Mouse (Mus musculus): ENCODE results near the gene 1700102P08Rik.

The 1700102P08Rik gene

DNA sequence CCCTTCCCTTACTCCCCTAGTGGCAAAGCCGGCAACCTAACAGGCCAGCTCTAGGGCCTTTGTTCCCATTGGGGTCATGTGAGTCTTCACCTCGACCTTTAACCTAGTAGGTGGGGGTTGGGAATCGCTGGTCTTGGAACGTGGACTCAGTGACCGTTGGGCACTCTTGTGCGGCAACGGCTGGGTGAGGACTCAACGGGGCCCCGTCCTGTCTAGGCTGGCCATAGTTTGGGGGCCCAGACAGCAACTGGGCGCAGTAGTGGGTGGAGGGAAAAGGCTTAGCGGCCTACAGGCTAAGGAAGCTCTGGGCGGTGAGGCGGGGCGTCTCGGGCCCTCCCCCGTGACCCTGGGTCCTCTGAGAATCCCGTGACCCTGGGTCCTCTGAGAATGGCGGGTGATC lies at the start of gene 1700102P08Rik:
TSS of gene 1700102P08Rik (plus strand) at position 130 of the 400 bp plus-strand sequence.
- no peak for DNase-seq (ENCODE audit: low spot score)

DNA sequence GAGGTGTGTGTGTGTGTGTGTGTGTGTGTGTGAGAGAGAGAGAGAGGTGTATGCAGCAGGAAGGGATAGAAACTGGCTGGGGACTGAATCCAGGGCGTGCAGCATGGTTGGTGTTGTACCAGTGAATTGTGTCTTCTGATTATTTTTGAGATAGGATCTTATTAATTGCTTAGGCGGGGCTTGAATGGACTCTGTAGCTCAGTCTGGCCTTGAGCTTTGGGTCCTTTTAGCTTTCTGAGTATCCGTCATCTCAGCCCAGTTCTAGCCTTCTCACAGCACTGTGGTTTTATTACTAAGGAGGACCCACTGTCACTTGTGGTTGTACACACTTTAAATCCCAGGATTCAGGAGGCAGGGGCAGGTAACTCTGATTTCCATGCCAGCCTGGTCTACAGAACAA lies 49.3 kb upstream of the 1700102P08Rik start:
- DNase-seq (ENCODE audit: low spot score) = no peak

DNA sequence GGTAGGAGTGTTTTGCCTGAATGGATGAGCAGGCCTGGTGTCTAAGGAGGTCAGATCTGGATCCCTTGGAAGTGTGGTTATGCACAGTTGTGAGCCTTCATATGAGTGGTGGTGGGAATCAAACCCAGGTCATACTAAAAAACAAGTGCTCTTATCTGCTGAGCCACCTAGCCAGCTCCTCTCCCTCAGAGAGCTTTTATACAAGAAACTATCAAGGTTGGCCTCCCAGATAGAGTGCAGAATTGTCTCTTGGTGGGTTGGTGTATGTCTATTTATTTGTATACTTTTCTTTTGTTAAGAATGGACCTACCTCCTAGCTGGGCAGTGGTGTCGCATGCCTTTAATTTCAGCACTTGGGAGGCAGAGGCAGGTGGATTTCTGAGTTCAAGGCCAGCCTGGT lies 48.8 kb upstream of the 1700102P08Rik start:
- no peak for DNase-seq (ENCODE audit: low spot score)

DNA sequence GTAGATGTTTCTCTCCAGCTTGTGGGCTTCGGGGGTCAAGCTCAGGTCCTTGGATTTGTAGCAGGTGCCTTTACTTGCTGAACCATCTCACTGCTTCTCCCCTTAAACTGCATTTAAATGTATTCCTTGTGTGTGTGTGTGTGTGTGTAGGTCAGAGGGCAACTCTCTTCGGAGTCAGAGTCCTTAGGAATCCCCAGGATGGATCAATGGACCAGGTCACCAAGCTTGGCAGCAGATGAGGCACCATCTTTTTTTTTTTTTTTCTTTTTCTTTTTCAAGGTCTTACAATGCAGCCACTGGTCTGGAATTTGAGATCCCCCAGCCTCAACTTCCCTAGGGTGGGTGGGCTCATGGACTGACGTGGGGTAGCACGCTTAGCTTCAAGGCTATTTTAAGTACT lies 48.1 kb upstream of the 1700102P08Rik start:
- no peak for DNase-seq (ENCODE audit: low spot score)

DNA sequence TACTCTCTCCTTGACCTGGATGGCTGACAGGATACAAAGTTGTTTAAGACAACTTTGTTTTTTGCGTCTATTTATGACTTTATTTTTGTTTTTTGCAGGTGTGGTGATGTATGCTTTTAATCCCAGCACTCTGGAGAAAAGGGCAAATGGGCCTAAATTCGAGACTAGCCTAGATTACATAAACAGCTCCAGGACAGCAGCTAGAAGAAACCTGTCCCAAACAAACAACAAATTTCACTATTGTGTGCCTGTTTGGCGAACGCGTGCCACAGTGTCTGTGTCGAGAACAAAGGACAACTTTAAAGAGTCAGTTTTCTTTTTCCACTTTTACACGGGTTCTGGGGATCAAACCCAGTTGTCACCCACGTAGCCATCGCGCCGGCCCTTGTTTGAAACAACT lies 45.6 kb upstream of the 1700102P08Rik start:
- DNase-seq (ENCODE audit: low spot score) = no peak

DNA sequence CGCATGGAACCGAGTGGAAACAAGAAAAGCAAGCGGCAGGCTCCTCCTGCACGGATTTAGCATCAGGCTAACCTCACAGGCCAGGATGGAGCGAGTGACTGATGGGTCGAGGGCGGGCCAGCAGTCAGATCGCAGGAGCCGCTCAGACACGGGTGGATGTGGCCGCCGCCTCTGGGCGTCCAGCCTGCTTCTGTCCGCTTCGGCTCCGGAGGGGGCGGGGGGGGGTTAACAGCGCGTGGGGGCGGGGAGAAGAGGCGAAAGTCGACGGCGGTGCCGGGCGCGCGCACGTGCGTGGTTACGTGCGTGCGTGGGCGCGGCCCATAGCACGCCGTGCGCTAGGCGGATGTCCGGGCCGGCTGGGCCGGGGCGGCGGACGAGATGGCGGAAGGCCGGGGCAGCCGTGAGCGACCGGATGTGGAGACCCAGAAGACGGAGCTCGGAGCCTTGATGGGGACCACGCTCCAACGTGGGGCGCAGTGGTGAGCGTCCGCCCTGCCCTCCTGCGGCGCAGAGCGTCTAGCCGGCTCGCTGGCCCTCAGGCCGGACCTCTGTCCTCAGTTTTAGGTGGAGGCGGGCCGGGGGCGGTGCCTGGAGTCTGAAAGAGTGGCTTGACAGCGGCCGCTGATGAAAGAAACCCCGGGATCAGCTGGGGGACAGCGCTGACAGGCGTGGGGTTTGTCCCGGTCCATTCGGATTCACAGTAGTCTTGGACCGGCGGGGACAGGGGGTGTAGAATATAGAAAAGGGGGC lies 44.9 kb upstream of the 1700102P08Rik start, which contains the start of gene Usp4:
TSS of gene Usp4 (plus strand) at position 314 of the 750 bp plus-strand sequence.
- DNase-seq (ENCODE audit: low spot score) = peak; percentile 89

DNA sequence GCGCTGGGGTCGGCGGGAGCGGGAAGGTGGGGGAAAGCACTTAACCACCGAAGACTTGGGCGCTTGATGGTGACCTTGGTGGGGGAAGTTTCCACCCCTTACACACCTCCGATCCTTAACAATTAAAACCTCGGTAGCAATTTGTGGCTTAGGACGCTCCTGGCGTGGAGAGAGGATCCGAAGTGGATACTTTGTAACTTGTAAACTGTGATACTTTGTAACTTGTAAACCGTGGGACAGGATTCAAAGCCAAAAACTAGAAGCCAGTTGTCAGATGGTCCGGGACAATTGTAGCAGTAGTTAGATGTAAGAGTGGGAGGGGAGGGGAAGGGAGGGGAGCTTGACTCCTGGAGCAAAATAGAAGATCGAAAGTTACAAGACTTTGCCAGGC lies 44.3 kb upstream of the 1700102P08Rik start:
- DNase-seq (ENCODE audit: low spot score) = no peak

DNA sequence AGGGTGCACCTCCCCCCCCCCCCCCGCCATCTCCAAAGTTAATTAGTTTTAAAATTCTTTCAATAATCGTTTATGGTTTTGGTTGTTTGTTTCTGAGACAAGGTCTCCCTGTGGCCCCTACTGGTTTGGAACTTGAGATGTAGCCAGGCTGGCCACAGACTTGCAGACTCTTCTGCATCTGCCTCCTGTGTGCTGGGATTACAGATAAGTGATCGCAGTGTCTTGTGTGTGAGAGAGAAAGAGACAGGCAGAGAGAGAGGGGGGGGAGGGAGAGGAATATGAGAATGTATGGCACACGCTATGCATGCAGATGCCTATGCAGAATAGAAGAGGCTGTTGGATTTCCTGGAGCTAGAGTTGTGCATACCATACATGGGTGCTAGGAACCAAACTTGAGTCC lies 42.9 kb upstream of the 1700102P08Rik start:
- DNase-seq (ENCODE audit: low spot score) = no peak

DNA sequence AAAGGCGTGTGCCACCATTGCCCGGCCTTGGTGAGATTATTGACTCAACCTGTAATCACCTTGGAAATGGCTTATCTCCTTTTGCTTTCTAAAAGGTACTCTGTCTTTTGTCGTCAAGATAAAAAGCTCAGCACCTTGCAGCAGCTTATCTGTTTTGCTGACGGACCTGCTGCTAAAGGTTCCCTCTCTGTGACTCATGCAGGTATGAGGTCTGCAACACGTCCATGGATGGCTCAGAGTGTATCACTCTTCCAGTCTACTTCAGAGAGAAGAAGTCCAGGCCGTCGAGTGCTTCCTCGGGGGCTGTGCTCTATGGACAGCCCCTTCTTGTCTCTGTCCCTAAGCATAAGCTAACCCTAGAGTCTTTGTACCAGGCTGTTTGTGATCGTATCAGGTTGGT lies 14.4 kb upstream of the 1700102P08Rik start:
- DNase-seq (ENCODE audit: low spot score) = no peak

DNA sequence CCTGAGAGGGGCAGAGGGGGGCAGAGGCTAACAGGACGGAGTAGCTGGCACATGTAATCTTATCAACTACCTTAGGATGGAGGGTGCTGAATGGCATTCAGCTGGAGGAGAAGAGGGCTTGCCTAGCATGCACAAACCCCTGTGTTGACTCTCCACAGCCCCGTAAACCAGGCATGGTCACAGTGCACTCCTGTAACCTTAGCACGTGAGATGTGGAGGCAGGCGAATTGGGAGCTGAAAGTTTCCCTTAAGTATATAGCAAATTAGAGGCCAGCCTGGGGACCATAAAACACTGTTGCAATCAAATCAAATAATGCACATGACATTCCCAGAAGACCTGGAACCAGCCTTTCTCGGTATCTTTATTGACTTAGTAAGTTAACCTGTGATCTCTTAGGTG lies 13.9 kb upstream of the 1700102P08Rik start:
- DNase-seq (ENCODE audit: low spot score) = no peak

DNA sequence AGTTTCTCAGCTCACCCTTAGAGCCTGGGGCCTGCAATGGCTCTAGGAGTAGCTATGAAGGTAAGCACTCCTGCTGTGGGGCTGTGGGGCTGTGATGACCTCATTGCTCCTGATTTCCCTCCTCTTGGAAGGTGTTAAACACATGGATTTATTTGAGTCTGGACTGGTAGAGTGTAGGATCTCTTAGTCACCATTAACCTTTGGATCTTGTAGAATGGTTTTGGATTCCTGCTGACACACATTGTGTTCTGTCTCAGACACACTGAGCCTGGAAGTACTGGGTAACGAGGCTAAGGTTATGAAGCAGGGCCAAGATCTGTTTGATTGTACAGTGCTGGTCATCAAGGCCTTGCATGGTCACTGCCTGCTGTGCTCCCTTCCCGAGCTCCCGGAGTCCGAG lies 13.3 kb upstream of the 1700102P08Rik start:
- no peak for DNase-seq (ENCODE audit: low spot score)

DNA sequence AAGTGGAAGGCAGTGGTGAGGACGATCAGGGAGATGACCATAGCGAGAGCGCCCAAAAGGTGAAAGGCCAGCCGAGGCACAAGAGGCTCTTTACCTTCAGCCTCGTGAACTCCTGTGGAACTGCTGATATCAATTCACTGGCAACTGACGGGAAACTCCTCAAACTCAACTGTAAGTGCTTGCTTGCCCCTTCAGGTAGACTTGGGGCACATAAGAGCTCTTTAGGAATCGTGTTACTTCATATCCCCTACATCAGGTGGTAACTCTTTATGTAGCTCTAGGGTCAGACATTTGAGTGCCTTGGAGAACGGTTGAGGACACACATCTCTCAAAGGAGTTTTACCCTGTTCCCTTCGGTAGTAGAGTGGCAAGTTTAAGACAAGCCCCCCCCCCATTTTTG lies 11.2 kb upstream of the 1700102P08Rik start:
- no peak for DNase-seq (ENCODE audit: low spot score)

DNA sequence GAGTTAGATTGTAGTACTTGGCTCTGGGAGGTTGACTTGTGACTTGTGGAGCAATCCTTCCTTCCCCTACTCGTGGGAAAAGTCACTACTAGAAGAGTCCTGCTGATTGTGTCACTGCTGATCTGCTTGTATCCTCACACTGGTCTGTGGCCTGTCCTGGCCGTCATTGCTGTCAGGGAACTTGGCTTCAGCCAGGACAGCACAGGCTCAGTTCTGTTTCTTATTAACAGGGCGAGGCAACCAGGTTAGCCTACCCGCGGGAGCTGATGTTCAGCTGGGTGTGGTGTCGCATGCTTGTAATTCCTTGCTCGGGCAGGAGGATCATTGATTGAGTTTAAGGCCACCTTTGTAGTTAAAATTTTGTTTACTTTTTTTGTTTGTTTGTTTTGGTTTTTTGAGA lies 7.6 kb upstream of the 1700102P08Rik start:
- DNase-seq (ENCODE audit: low spot score) = no peak

DNA sequence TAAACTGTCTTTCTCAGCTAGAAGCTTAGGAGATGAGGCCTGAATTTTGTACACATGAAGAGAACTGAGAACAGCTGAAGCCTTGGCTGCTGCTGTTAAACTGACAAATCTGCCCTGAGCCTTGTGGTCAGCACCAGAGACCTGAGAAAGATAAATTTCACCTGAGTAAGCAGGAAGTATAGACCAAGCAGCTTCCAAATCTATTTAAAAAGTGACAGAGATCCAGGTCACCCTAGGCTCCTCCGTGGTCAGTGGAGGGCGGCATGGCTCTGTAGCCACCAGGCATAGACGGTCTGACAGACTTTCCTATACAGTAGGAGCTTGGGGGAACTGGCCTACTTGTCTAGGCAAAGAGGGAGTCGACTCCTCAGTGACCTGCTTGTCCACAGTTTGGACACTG lies 5.8 kb upstream of the 1700102P08Rik start:
- DNase-seq (ENCODE audit: low spot score) = no peak

DNA sequence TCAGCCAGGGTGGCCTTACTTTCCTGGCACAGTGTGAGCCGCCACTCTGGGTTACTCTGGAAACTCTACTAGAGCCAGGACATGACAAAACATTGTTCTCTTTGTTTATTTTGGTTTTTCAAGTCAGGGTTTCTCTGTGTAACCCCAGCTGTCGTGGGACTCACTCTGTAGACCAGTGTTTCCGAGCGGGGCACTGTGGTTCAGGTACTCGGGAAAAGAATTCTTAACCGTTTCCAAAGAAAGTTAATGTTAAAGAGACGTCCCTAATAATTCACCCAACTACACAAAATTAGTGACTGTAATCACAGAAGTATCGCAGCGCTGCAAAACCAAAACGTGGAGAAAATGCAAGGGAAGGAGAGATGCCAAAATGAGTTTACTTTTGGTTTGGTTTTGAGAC lies 4.0 kb upstream of the 1700102P08Rik start:
- no peak for DNase-seq (ENCODE audit: low spot score)

DNA sequence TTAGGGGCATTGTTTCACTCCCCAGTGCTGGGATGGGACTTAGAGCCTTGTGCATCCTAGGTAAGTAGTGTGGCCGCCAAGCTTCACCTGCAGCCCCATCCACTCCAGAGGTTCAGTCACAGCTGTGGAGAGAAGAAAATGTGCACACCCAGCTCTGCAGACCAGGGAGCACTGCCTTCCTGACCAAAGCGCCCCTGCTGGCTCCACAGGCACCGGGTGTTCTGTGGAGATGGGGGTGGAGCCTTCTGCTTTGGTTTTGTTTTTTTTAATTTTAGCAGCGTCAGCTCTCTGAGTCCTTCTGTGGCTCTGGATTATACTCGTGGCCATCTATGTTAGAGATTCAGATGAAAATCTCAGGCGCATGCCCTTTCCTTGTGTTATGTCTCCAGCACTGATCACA lies 3.4 kb upstream of the 1700102P08Rik start:
- no peak for DNase-seq (ENCODE audit: low spot score)

DNA sequence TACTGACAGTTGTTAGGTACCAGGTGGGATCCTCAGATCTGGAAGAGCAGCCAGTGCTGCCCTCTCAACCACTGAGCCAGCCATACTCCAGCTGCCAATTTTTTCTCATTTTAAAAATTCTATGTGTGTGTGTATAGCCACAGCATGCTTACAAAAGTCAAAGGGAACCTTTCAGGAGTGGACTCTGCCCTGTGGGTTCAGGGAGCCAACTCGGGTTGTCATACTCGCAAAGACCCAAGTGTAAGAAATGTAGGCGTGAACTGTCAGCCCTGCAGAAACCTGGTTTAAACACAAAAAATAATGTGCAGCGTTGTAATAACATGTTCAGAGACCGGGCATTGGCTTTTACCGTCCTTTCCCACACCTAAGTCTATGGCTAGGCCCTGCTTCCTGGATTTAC lies 1.6 kb downstream of the 1700102P08Rik start:
- no peak for DNase-seq (ENCODE audit: low spot score)

DNA sequence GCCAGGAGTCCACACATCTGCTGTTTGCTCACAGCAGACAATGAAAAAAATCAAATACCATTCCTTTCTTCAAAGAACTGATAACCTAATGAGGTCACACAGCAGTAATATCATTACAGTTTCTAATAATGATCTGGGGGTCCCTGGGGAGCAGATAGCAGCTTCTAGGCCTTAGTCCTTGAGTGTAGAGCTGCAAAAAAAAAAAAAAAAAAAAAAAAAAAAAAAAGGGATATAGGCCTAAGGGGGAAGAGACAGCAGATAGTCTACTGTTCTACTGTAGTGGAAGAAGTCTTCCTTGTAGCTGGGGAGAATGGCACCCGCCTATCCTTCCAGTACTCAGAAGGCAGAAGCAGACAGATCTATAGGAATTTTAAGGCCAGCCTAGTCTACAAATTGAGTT lies 2.8 kb downstream of the 1700102P08Rik start:
- no peak for DNase-seq (ENCODE audit: low spot score)

DNA sequence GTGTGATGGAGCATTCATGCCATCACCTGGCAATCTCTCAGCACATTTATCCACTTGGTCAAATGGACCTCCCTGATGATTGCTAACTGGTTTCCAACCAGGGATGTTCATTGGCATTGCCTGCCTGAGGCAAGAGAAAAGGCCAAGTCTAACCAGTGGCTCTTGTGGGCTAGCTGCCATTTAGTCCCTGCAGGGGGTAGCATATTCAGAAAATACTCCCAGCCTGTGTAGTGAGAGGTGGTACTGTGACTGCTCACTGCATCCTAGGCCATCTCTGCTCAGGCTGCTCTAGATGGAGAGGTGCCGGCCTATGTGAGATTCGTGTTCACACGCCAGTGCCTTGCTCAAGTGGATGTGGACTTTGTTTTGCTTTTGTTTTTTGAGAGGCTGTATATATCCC lies 5.7 kb downstream of the 1700102P08Rik start:
- DNase-seq (ENCODE audit: low spot score) = no peak

DNA sequence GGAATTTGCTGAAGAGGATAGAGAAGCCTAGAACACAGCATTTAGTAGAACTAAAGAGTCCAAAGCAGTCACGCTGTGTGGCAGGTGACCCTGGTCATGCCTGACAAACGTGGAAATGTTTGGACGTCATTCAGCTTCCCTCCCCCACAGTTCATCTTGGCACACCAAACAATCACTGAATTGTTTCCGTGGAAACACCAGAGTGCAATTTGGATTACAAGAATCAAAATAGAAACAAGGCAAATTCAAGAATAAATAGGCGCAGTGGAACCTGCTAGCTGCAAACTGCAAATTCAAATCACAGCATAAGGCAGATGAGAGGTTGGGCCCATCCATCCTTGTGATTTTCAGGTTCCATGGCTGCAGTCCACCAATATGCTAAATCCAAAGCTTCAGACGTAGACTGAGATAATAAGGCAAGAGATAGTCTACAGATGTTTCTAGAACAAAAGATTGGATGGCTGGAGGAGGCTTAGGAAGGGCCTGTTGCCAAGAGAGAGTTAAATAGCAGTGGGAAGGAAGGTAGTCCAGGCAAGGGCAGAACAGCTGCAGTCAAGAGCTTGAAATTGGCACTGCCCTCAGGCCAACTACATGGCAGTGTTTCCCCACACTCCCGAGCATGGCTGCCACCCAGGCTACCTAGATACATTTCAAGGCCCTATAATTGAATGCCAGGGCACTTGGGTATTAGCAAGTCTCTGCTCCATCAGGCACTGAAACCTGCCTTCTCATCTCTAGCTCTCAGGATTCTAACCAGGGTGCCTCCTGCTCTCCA lies 8.8 kb downstream of the 1700102P08Rik start:
- DNase-seq (ENCODE audit: low spot score) = peak; percentile 78

DNA sequence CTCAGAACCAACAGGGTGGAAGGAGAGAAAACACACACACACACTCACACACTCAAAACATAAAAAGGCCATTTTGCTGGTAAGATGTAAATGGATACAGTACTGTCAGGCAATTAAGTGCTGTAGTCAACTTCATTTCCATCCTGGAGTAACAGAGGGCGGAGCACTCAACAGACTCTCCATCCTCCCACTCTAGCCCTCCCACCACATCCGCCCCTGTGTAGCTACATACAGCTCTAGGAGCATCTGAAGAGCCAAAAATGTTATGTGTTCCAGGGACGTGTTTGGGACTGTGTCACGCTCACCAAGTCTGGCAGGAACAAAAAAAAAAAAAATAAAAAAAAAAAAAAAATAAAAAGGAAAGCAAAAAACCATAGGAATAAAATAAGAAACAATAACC lies 10.5 kb downstream of the 1700102P08Rik start:
- DNase-seq (ENCODE audit: low spot score) = no peak

DNA sequence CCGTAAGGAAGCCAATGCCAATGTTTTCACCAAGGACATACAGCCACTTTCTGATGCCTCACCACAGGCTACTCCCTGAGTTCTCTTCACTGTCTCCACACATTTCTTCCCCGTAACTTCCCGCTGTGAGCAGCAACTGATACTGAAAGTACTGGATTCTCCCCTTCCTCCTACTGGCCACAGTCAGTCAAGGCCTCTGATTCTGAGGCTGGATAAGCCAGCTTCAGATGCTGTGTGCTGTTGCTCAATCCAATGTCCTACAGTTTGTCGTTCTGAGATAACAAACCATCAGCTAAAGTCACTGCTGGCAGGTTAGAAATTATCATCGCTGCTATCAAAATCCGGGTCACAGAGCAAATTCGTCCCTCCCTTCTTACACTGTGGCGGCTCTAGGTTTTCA lies 11.8 kb downstream of the 1700102P08Rik start:
- no peak for DNase-seq (ENCODE audit: low spot score)

DNA sequence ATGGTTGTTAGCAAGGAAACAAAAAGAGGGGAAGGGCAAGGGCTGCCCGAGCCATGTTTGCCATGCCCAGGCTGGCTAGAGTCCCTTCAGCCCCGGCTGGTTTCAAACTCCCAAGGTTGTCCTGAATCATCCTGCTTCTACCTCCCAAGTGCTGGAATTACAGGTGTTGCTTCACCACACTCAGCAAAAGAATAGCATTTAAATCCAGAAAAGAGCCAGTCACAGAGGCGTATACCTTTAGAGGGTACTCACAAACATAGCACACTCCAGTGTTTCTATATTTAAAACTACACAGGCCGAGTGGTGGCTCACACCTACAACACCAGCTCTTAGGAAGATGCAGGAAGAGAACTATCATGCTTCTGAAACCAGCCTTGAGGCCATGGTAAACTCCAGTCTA lies 16.9 kb downstream of the 1700102P08Rik start:
- no peak for DNase-seq (ENCODE audit: low spot score)

All from layer of hippocampus, adult 11-12 months (tissue).